Mouse (Mus musculus): ENCODE results near the gene Olfr341. TPM values are rescaled to one million over a fixed set of nuclear protein-coding genes. Genes with fewer than 3 reads are reported as not detected.

The Olfr341 gene
- total RNA-seq (2023): not detected

GRCm38 (mm10) chr2:36482368-36482767 lies at the start of gene Olfr341:
Olfr341 (minus strand) TSS chr2:36482468.

GRCm38 (mm10) chr2:36524698-36525097 lies 42.4 kb upstream of the Olfr341 start, which contains the start of gene Olfr342:
Olfr342 (plus strand) TSS chr2:36524998.

GRCm38 (mm10) chr2:36452287-36452686 lies 30.0 kb downstream of the Olfr341 start, which contains the start of gene Olfr340:
Olfr340 (plus strand) TSS chr2:36452587.

Other genes starting within 250 kb of the Olfr341 start
- gene Olfr338, start 108.9 kb downstream of the Olfr341 start, total RNA-seq (2023): not detected
- gene Olfr339, start 63.5 kb downstream of the Olfr341 start, total RNA-seq (2023): not detected
- not detected for gene Olfr340, start 29.9 kb downstream of the Olfr341 start, total RNA-seq (2023)
- not detected for gene Olfr342, start 42.5 kb upstream of the Olfr341 start, total RNA-seq (2023)
- gene Olfr344, start 84.2 kb upstream of the Olfr341 start, total RNA-seq (2023): not detected
- not detected for gene Olfr345, start 157.6 kb upstream of the Olfr341 start, total RNA-seq (2023)
- not detected for gene Olfr346, start 203.3 kb upstream of the Olfr341 start, total RNA-seq (2023)
- gene Olfr347, start 249.4 kb upstream of the Olfr341 start, total RNA-seq (2023): not detected

Data from neutrophil, adult 83 days (primary cell).